Mouse (Mus musculus) lung, adult 2 months (tissue): Measurements from ENCODE around the gene Macrod2.

Experiments
- CTCF ChIP-seq: fragments of 200-500 bp; IDR thresholded peaks from 2 replicates; pipeline ENCODE4 v1.5.1; 2011; ENCODE audit warnings: mild to moderate bottlenecking, low read length, control low read depth; ENCODE audit not compliant: insufficient read depth
- POLR2A ChIP-seq: fragments of 200-500 bp; IDR thresholded peaks from 2 replicates; pipeline ENCODE4 v1.6.1; 2011; ENCODE audit warnings: low read depth, mild to moderate bottlenecking, control low read depth, low read length, borderline replicate concordance; ENCODE audit errors: extremely low read depth

- TF ChIP-seq CTCF (no peak), POLR2A (no peak)
These were observed 1791.8 kb downstream of the Macrod2 start for GRCm38 (mm10) chr2:142186922-142187321.
